8 mouse cellular contexts compared by ENCODE assay signal in the genomic region with DNA sequence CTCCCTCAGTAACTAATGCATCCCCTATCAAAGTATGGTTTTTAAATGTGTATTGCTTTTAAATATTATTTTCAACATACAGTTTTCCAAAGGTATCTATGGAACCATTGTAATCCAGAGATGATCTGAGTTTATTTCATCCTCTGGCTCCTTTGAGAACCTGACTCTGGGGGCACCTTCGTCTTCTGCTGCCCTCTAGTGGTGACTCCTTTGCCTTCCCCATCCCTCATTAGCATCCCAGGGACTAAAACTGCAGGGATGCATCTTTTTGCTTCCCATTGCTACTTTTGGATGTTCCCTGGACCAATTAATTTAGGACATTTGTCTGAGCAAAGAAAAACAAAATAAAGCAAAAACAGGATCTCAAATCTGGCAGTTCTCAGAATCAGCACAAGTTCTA.
DNase-seq lines count a peak whose midpoint lies in the region; ATAC-seq and TF ChIP-seq lines count a peak whose summit lies in the region.

No protein-coding gene starts in this region.

- H3K36me3 ChIP-seq in midbrain, embryonic 10.5 days, result no peaks in the 10 kb centered on the region
- H3K36me3 ChIP-seq in midbrain, embryonic 13.5 days, result no peaks in the 10 kb centered on the region
- no peaks in the 10 kb centered on the region for H3K36me3 ChIP-seq in heart, postnatal 0 days (replicated peaks; ENCODE audit: control insufficient read depth, insufficient read depth, low read length)
- H3K36me3 ChIP-seq in midbrain, postnatal 0 days (ENCODE audit: insufficient read depth, low read length), result no peaks in the 10 kb centered on the region

- no peak overlapping the region for H3K27ac ChIP-seq in midbrain, embryonic 10.5 days (replicated peaks)
- H3K27ac ChIP-seq in midbrain, embryonic 13.5 days, result no peak overlapping the region
- H3K27ac ChIP-seq in heart, postnatal 0 days (ENCODE audit: low read depth), result no peak overlapping the region
- no peak overlapping the region for H3K27ac ChIP-seq in midbrain, postnatal 0 days (ENCODE audit: low read depth, low read length)

- H3K4me1 ChIP-seq in midbrain, embryonic 10.5 days, result no peaks in the 10 kb centered on the region
- H3K4me1 ChIP-seq in midbrain, embryonic 13.5 days (replicated peaks), result no peaks in the 10 kb centered on the region
- no peaks in the 10 kb centered on the region for H3K4me1 ChIP-seq in heart, postnatal 0 days (ENCODE audit: control insufficient read depth, insufficient read depth)
- no peaks in the 10 kb centered on the region for H3K4me1 ChIP-seq in midbrain, postnatal 0 days (ENCODE audit: insufficient read depth, low read length)

- H3K9ac ChIP-seq in midbrain, embryonic 13.5 days (replicated peaks), result no peak overlapping the region
- H3K9ac ChIP-seq in heart, postnatal 0 days (replicated peaks; ENCODE audit: low read depth, low read length), result no peak overlapping the region
- no peak overlapping the region for H3K9ac ChIP-seq in midbrain, postnatal 0 days (replicated peaks; ENCODE audit: low read length, poor library complexity, severe bottlenecking)

- H3K4me2 ChIP-seq in midbrain, embryonic 13.5 days (replicated peaks), result no peak overlapping the region
- no peak overlapping the region for H3K4me2 ChIP-seq in heart, postnatal 0 days (ENCODE audit: low read depth, low read length)
- H3K4me2 ChIP-seq in midbrain, postnatal 0 days (ENCODE audit: low read depth, low read length, poor library complexity, severe bottlenecking), result no peak overlapping the region

- no peak for ATAC-seq in midbrain, embryonic 13.5 days
- ATAC-seq in heart, postnatal 0 days (ENCODE audit: insufficient read depth, low read depth), result no peak
- ATAC-seq in midbrain, postnatal 0 days (ENCODE audit: low FRiP score), result no peak

- H3K27me3 ChIP-seq in midbrain, embryonic 10.5 days (ENCODE audit: low read depth, poor library complexity, severe bottlenecking), result no peaks in the 10 kb centered on the region
- no peaks in the 10 kb centered on the region; the same call in 1 of the 2 replicates for H3K27me3 ChIP-seq in midbrain, embryonic 13.5 days
- no peaks in the 10 kb centered on the region for H3K27me3 ChIP-seq in heart, postnatal 0 days (ENCODE audit: control insufficient read depth, insufficient read depth, low read length)
- no peaks in the 10 kb centered on the region for H3K27me3 ChIP-seq in midbrain, postnatal 0 days (ENCODE audit: insufficient read depth, low read length)

- peak; percentile 87 for TF ChIP-seq CTCF in heart, postnatal 0 days (IDR thresholded peaks at IDR 0.05; ENCODE audit: low read depth)
- TF ChIP-seq CTCF in midbrain, postnatal 0 days (IDR thresholded peaks at IDR 0.05), result peak; percentile 86

- no peak for TF ChIP-seq EP300 in heart, postnatal 0 days (IDR thresholded peaks at IDR 0.05; ENCODE audit: low read depth)

- no peaks in the 10 kb centered on the region for H3K9me3 ChIP-seq in midbrain, embryonic 10.5 days (replicated peaks)
- H3K9me3 ChIP-seq in midbrain, embryonic 13.5 days, result no peaks in the 10 kb centered on the region
- no peaks in the 10 kb centered on the region for H3K9me3 ChIP-seq in heart, postnatal 0 days (replicated peaks; ENCODE audit: control insufficient read depth, low read length)
- no peaks in the 10 kb centered on the region for H3K9me3 ChIP-seq in midbrain, postnatal 0 days (ENCODE audit: low read length)

- WGBS in midbrain, embryonic 10.5 days, result 2% methylated on average over 1 of the region's 1 CpGs
- 0% methylated on average over 1 of the region's 1 CpGs for WGBS in midbrain, embryonic 13.5 days
- WGBS in heart, postnatal 0 days, result 0% methylated on average over 1 of the region's 1 CpGs
- 0% methylated on average over 1 of the region's 1 CpGs for WGBS in midbrain, postnatal 0 days

- peak; percentile 39 for DNase-seq in midbrain, embryonic 10.5 days (ENCODE audit: low spot score)
- DNase-seq in adrenal gland, adult 18-20 months (ENCODE audit: low spot score in 2 of 2), result peak; percentile 41 to 60
- peak; percentile 82 for DNase-seq in embryo, embryonic 10 days (ENCODE audit: low spot score)
- DNase-seq in heart, postnatal 0 days (ENCODE audit: low spot score), result peak; percentile 46
- DNase-seq in left cerebral cortex, adult 11 months (ENCODE audit: low spot score), result peak; percentile 55
- DNase-seq in midbrain, postnatal 0 days (ENCODE audit: low spot score), result peak; percentile 53
- DNase-seq in thymus, postnatal 14 days, result peak; percentile 65

- no peak overlapping the region for H3K4me3 ChIP-seq in midbrain, embryonic 10.5 days
- H3K4me3 ChIP-seq in midbrain, embryonic 13.5 days (replicated peaks), result no peak overlapping the region
- H3K4me3 ChIP-seq in heart, postnatal 0 days (ENCODE audit: low read depth, low read length), result no peak overlapping the region
- no peak overlapping the region for H3K4me3 ChIP-seq in midbrain, postnatal 0 days (ENCODE audit: low read depth, low read length)
